Mouse (Mus musculus) retina, adult 2 months (tissue): Measurements from ENCODE around the gene Fxr2.
"Not testable (repeated sequence)": the region's sequence is repeated elsewhere in the genome, so short reads cannot be mapped to it uniquely, and the experiment has no call there.

Experiments
- DNase-seq: peaks from one replicate; pipeline ENCODE4 v3.0.0-alpha.2; 2012; ENCODE audit warnings: low read depth, low spot score

Fxr2 gene

DNA sequence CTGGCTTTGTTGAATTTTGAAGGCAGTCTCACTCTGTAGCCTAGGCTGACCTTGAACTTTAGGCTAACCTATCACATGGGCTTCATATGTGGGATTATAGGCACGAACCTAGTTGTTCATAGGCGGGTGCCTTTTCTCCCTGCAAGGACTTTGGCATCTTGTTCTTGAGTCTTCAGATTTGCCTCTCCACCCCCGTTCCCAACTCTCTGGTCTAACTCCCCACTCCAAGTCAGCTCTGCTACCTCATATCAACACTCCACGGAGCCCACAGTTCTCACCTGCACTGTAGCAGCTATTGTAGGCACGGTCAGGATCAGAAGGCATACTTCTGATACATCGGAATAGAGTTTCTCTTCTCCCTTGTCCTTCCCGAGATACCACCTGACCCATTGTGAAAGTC lies 50.8 kb downstream of the Fxr2 start:
- DNase-seq = no peak

DNA sequence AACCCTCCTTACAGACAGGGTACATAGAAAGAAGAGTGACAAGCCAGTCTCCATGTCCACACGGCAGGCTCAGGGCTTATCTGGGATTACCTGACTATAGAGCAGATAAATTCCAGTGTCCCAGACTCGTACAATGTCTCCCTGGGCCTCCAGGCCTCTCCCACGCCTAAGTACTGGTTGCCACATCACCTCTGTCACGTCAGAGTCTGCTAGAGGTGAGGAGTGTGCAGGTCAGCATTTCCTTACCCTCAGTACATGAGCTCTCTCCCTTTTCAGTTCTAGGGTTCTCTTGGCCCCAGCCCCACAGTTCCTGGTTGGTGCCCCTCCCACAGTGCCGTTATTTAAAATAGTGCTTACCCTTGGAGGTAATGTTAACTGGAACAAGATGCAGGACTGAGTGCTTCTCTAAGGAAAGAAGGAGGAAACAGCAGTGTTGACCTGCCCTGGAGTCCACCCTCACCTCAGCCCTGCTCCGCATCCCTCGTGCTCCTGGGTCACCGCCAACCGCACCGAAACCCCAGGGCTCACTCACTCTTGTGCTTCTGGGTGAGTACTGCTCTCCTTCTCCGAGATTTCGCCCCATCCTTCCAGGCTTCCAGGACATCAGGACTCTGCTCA lies 51.4 kb downstream of the Fxr2 start:
- DNase-seq = no peak

- DNase-seq = no peak
Measured at GRCm38 (mm10) chr11:69684936-69685335, 52.1 kb downstream of the Fxr2 start.

- no peak for DNase-seq
Measured at GRCm38 (mm10) chr11:69685526-69686148, 52.8 kb downstream of the Fxr2 start, which contains the start of gene Tnfsf13. Gene Tnfsf13, minus strand, starts transcription at chr11:69685784.

DNA sequence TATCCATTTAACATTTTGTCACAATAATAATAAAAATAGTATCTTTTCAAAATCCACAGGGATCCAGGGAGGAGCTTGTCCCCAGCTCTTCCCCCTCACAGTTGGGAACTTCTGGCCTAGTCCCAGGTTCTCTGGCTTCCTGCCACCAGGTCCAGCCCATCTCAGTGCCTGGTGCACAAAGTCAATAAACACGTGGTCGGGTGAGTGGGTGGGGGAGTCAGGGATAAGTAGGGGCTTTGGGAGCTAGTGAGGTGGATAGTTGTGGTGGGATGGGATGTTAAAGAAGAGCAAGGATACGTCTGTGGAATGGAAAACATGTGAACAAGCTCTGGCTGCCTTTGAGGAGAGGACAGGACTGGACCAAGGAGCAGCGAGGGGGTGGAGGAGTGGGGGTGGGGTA lies 53.6 kb downstream of the Fxr2 start:
- no peak for DNase-seq

GRCm38 (mm10) chr11:69687061-69687460 lies 54.3 kb downstream of the Fxr2 start:
- DNase-seq = no peak

GRCm38 (mm10) chr11:69689891-69690290 lies 57.1 kb downstream of the Fxr2 start:
- DNase-seq = no peak

DNA sequence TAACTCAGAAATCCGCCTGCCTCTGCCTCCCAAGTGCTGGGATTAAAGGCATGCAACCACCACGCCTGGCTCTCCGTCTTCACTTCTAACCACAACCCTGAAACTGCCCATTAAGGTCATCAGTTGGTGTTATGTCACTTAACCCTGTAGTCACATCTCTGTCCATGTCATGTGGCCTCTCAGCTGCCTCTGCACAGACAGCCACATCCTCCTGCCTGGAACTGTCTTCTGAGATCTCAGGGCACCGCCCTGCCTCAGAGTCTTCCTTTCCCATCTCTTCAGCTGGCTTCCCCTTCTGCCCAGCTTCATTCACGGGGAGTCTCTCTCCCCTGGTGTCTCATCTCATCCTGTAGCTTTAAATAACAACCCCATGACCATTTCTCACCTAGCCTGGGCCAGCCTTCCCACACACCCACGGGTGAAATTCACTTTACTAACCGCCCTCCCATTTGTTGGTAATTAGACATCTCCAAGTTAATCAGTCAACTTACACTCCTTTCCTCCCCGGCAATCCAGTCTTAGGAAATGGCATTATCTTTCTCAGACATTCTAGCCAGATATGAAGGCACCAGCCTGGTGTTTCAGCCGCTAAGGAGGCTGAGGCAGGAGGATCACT lies 59.5 kb downstream of the Fxr2 start:
- DNase-seq = no peak

GRCm38 (mm10) chr11:69692863-69693262 lies 60.1 kb downstream of the Fxr2 start:
- no peak for DNase-seq

DNA sequence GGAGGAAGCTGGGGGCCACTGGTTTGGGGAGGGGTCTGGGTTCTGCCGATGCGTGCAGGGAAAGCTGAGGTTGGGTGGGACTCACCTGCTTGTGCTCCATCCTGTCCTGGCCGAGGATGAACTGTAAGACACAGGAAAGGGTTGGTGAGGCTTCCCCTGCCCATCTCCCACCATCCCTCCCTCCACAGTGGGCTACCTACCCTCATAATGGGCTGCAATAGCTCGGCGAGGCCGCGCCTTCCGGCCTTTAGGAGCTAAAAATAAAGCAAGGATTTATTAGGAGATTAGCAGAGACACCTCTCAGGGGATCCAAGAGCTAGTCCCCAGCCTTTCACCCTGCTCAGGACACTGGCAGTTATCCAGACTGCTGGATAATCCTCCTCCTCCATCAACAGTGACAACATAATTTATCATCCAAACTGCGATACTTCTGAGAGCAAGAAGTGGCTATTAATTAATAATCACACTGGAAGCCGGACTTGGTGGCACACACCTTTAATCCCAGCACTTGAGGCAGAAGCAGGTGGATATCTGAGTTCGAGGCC lies 60.7 kb downstream of the Fxr2 start:
- peak; percentile 82 for DNase-seq

DNA sequence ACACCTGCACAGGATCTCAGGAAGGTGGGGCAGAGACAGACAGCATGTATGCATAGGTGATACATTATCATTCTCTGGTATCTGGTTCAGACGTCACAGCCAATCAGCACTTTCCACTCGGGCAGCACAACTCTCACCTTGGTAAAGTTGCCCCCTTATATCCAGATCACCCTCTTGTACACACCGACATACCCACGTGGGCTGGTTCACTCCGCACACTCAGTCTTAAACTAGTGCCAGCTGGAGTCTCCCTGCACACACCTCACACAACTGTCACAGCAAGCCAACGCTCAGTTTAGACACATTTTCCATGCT lies 62.2 kb downstream of the Fxr2 start:
- no peak for DNase-seq

DNA sequence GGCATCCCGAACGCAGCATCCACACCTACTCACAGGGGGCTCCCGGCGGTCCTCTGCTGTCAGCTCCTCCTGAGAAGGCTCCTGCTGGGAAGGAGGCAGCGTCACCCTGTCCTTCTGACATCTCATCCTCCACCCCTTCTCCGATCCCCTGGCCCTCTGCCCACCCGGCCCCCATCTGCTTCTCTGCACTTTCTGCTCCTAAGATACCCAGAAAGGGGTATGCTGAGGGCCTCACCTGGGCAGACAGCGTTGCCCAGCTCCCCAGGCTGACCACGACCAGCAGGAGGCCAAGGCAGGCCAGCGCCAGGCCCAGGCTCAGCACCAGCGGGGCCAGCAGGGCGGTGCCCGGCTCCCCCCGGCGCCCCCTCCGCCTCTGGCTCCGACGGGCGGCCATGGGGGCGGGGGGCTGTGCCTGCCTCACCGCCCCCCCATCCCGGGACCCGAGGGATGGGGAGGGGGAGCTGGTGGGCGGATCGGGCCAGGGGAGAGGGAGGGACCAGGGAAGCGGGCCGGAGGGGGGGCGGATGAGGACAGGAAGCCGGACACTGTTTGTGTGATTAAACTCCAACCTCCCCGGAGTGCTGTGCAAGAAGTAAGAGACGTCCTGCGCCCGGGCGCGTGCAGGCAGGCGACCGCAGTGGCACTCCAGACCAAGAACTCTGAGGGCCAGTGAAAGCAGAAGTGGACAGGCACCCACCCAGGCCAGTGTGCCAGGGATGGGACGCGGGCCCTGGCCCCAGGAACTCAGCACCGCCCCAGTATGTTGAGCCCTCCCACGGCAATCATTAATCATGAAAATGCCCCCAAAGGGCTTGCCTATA lies 62.8 kb downstream of the Fxr2 start, which contains the start of the genes Tnfsf12 and Tnfsfm13:
Gene Tnfsf12, minus strand, starts transcription at position 489 of the 821 bp plus-strand sequence.
Gene Tnfsfm13, minus strand, starts transcription at position 738 of the 821 bp plus-strand sequence.
- DNase-seq = no peak

DNA sequence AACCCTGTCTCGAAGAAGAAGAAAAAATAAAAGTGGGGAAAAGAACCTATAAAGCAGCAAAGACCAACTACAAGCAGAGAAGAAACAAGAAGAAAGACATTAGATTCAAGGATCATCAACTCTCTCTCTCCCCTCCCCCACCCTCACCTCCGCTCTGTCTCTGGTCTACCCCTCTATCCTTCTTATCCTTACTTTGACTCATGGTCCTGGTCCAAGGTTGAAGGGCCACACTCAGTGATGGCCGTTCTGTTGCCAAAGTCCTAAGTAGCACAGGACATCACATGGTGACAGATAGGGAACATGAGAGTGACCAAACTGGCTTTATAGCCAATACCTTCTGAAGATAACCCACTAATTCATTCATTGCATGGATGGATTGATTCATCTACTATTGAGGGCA lies 64.6 kb downstream of the Fxr2 start:
- no peak for DNase-seq

DNA sequence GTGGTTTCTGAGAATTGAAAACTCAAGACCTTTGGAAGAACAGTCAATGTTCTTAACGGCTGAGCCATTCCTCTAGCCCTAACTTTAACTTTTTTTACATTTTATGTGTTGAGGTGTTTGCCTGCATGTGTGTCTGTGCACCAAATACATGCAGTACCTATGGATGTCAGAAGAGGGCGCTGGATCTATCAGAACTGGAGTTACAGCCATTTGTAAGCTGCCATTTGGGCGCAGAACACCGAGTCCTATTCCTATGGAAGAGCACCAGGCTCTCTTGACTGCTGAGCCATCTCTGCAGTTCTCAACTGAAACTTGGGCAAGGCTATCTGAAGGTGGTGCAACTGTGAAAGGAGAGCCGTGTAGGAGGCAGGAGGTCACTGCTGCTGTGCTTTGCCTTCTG lies 65.8 kb downstream of the Fxr2 start:
- no peak for DNase-seq

- DNase-seq = no peak
Measured at GRCm38 (mm10) chr11:69699595-69699994, 66.8 kb downstream of the Fxr2 start.

GRCm38 (mm10) chr11:69702886-69703285 lies 70.1 kb downstream of the Fxr2 start:
- not testable (repeated sequence) for DNase-seq
